Mouse (Mus musculus): ENCODE results near the gene Bcl6b. TPM values are rescaled to one million over a fixed set of nuclear protein-coding genes. Genes with fewer than 3 reads are reported as not detected.

Bcl6b gene
- polyA plus RNA-seq, 1 experiment from 2014 or later = 6.7 TPM

DNA sequence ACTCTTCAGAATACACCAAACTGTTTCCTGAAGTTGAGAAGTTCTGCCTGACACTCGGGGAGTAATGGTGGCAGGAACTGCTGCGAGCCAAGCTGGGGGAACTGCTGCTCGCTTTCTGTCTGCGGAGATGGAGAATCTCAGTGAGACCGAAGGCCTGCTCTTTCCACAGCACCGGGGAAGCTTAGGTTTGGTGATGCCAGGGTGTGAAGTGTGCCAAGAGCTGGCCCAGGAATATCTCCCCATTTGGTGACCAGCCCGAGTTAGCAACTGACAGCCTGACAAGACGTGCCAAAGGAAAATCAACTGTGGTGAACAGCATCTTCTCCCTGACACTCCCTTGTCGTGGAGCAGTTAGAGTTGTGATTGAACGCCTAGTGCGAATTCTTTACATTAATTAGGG, 51.3 kb downstream of the Bcl6b start:
- Histone ChIP-seq H3K4me2 (ENCODE audit: low read depth, low read length) (no peak overlapping the region), H3K27me3 (ENCODE audit: control insufficient read depth, insufficient read depth, low read length) (no peaks in the 10 kb centered on the region), H3K4me1 (ENCODE audit: control insufficient read depth, insufficient read depth, low read length) (no peaks in the 10 kb centered on the region), H3K36me3 (replicated peaks; ENCODE audit: control insufficient read depth, insufficient read depth, low read depth, low read length) (no peaks in the 10 kb centered on the region), H3K4me3 (ENCODE audit: low read depth, low read length) (no peak overlapping the region), H3K9ac (replicated peaks; ENCODE audit: low read length) (no peak overlapping the region), H3K9me3 (replicated peaks; ENCODE audit: control insufficient read depth, low read length) (no peaks in the 10 kb centered on the region), H3K27ac (replicated peaks; ENCODE audit: low read depth, low read length) (no peak overlapping the region)
- WGBS = 88% methylated on average over 11 of the region's 11 CpGs
- DNase-seq (ENCODE audit: low spot score) (no peak), ATAC-seq (replicated peaks; ENCODE audit: insufficient number of reproducible peaks, low FRiP score, low TSS enrichment, low read depth) (no peak)

DNA sequence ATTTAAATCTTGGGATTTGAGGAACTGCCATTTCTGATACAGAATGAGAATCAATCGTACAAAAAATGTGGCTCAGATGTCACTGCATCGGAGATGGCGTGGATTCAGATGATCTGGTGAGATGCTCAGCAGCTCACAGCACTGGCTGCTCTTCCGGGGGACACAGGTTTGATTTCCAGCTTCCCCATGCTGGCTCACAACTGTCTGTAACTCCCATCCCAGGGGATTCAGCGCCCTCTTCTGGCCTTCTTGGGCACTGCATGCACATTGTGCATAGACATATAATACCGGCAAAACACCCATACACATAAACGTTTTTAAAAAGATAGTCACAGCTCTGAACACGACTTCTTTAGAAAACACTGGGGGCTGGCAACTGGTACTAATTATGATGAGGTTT, 52.0 kb downstream of the Bcl6b start:
- no peaks in the 10 kb centered on the region for H3K36me3 ChIP-seq (replicated peaks; ENCODE audit: control insufficient read depth, insufficient read depth, low read depth, low read length)
- H3K4me1 ChIP-seq (ENCODE audit: control insufficient read depth, insufficient read depth, low read length) = no peaks in the 10 kb centered on the region
- no peak overlapping the region for H3K9ac ChIP-seq (replicated peaks; ENCODE audit: low read length)
- 74% methylated on average over 8 of the region's 8 CpGs for WGBS
- H3K27me3 ChIP-seq (ENCODE audit: control insufficient read depth, insufficient read depth, low read length) = no peaks in the 10 kb centered on the region
- no peaks in the 10 kb centered on the region for H3K9me3 ChIP-seq (replicated peaks; ENCODE audit: control insufficient read depth, low read length)
- H3K4me2 ChIP-seq (ENCODE audit: low read depth, low read length) = no peak overlapping the region
- ATAC-seq (replicated peaks; ENCODE audit: insufficient number of reproducible peaks, low FRiP score, low TSS enrichment, low read depth) (no peak), DNase-seq (ENCODE audit: low spot score) (no peak)
- H3K27ac ChIP-seq (replicated peaks; ENCODE audit: low read depth, low read length) = no peak overlapping the region
- no peak overlapping the region for H3K4me3 ChIP-seq (ENCODE audit: low read depth, low read length)

DNA sequence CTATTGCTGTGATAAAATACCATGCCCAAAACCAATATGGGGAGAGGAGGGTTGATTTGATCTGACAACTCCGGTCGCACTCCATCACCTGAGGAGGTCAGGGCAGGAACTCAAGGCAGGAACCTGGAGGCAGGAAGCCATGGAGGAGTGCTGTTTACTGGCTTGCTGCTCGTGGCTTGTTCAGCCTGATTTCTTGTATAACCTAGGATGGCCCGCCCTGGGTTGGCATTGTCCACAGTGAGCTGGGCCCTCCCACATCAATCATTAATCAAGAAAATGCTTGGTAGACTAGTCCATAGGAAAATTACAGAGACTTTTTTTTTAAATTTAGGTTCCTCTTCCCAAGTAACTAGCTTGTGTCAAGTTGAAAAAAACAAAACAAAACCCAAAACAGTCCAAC, 55.1 kb downstream of the Bcl6b start:
- ATAC-seq (replicated peaks; ENCODE audit: insufficient number of reproducible peaks, low FRiP score, low TSS enrichment, low read depth) = no peak
- H3K27ac ChIP-seq (replicated peaks; ENCODE audit: low read depth, low read length) = no peak overlapping the region
- H3K4me2 ChIP-seq (ENCODE audit: low read depth, low read length) = no peak overlapping the region

More for the DNA sequence above, 55.1 kb downstream of the Bcl6b start:
- H3K4me1 ChIP-seq (ENCODE audit: control insufficient read depth, insufficient read depth, low read length) = no peaks in the 10 kb centered on the region
- no peak overlapping the region for H3K9ac ChIP-seq (replicated peaks; ENCODE audit: low read length)
- no peaks in the 10 kb centered on the region for H3K9me3 ChIP-seq (replicated peaks; ENCODE audit: control insufficient read depth, low read length)
- DNase-seq (ENCODE audit: low spot score) = no peak
- 88% methylated on average over 4 of the region's 4 CpGs for WGBS
- no peaks in the 10 kb centered on the region for H3K36me3 ChIP-seq (replicated peaks; ENCODE audit: control insufficient read depth, insufficient read depth, low read depth, low read length)
- no peaks in the 10 kb centered on the region for H3K27me3 ChIP-seq (ENCODE audit: control insufficient read depth, insufficient read depth, low read length)
- H3K4me3 ChIP-seq (ENCODE audit: low read depth, low read length) = no peak overlapping the region

MicroRNAs within 50 kb of the gene (microRNA counts, 519-probe panel; counts per million panel counts)
- not detected for microRNA mmu-miR-195
- microRNA mmu-miR-497 = 1,888 counts per million, percentile 11 among the panel's probes with 10 or more counts

Small RNAs within 50 kb of the gene (microRNA-seq; reads per million reads assigned to microRNA genes)
- gene Mir195a (ENCODE audit: borderline number of aligned reads) = 772 reads per million, percentile 68 among the genes with 10 or more reads in this experiment
- gene Mir497 (ENCODE audit: borderline number of aligned reads) = not detected
- not detected for gene Mir497b (ENCODE audit: borderline number of aligned reads)

Other genes starting within 250 kb of the Bcl6b start
- gene Ctdnep1, start 248.6 kb downstream of the Bcl6b start, polyA plus RNA-seq (2014; fragmentation: Nextera tagmentation; extraction: Ambion mirVana) = 26.2 and 26.5 TPM in 2 replicates
- 156 and 157 TPM in 2 replicates for gene Elp5, start 247.3 kb downstream of the Bcl6b start, polyA plus RNA-seq (2014; fragmentation: Nextera tagmentation; extraction: Ambion mirVana)
- 474 and 509 TPM in 2 replicates for gene Gabarap, start 238.7 kb downstream of the Bcl6b start, polyA plus RNA-seq (2014; fragmentation: Nextera tagmentation; extraction: Ambion mirVana)
- 57.7 and 58.0 TPM in 2 replicates for gene Phf23, start 234.0 kb downstream of the Bcl6b start, polyA plus RNA-seq (2014; fragmentation: Nextera tagmentation; extraction: Ambion mirVana)
- 34.9 and 35.7 TPM in 2 replicates for gene Dvl2, start 229.2 kb downstream of the Bcl6b start, polyA plus RNA-seq (2014; fragmentation: Nextera tagmentation; extraction: Ambion mirVana)
- gene Acadvl, start 214.4 kb downstream of the Bcl6b start, polyA plus RNA-seq (2014; fragmentation: Nextera tagmentation; extraction: Ambion mirVana) = 54.2 and 57.6 TPM in 2 replicates
- 7.6 and 11.2 TPM in 2 replicates for gene Dlg4, start 212.9 kb downstream of the Bcl6b start, polyA plus RNA-seq (2014; fragmentation: Nextera tagmentation; extraction: Ambion mirVana)
- 0.46 and 0.95 TPM in 2 replicates for gene Asgr1, start 175.7 kb downstream of the Bcl6b start, polyA plus RNA-seq (2014; fragmentation: Nextera tagmentation; extraction: Ambion mirVana)
- not detected in 2 replicates for gene Asgr2, start 137.2 kb downstream of the Bcl6b start, polyA plus RNA-seq (2014; fragmentation: Nextera tagmentation; extraction: Ambion mirVana)
- 0.39 TPM in 1 of 2 replicates, not detected in the other for gene Mgl2, start 99.5 kb downstream of the Bcl6b start, polyA plus RNA-seq (2014; fragmentation: Nextera tagmentation; extraction: Ambion mirVana)
- gene Clec10a, start 73.6 kb downstream of the Bcl6b start, polyA plus RNA-seq (2014; fragmentation: Nextera tagmentation; extraction: Ambion mirVana) = 0.72 and 1.3 TPM in 2 replicates
- gene Slc16a11, start 17.0 kb downstream of the Bcl6b start, polyA plus RNA-seq (2014; fragmentation: Nextera tagmentation; extraction: Ambion mirVana) = 0.81 TPM in 1 of 2 replicates, not detected in the other
- gene Slc16a13, start 8.7 kb downstream of the Bcl6b start, polyA plus RNA-seq (2014; fragmentation: Nextera tagmentation; extraction: Ambion mirVana) = 8.5 and 13.4 TPM in 2 replicates
- 195 and 211 TPM in 2 replicates for gene 0610010K14Rik, start 8.1 kb upstream of the Bcl6b start, polyA plus RNA-seq (2014; fragmentation: Nextera tagmentation; extraction: Ambion mirVana)
- gene Gm21988, start 10.0 kb upstream of the Bcl6b start, polyA plus RNA-seq (2014; fragmentation: Nextera tagmentation; extraction: Ambion mirVana) = 7.5 and 9.1 TPM in 2 replicates
- 103 and 110 TPM in 2 replicates for gene Rnasek, start 10.0 kb upstream of the Bcl6b start, polyA plus RNA-seq (2014; fragmentation: Nextera tagmentation; extraction: Ambion mirVana)
- 3.2 and 4.1 TPM in 2 replicates for gene Alox12, start 25.6 kb upstream of the Bcl6b start, polyA plus RNA-seq (2014; fragmentation: Nextera tagmentation; extraction: Ambion mirVana)
- 0.14 and 0.43 TPM in 2 replicates for gene Alox12e, start 92.8 kb upstream of the Bcl6b start, polyA plus RNA-seq (2014; fragmentation: Nextera tagmentation; extraction: Ambion mirVana)
- 0.34 and 0.84 TPM in 2 replicates for gene Alox15, start 122.2 kb upstream of the Bcl6b start, polyA plus RNA-seq (2014; fragmentation: Nextera tagmentation; extraction: Ambion mirVana)
- gene Pelp1, start 180.2 kb upstream of the Bcl6b start, polyA plus RNA-seq (2014; fragmentation: Nextera tagmentation; extraction: Ambion mirVana) = 34.9 and 39.4 TPM in 2 replicates
- gene Arrb2, start 202.8 kb upstream of the Bcl6b start, polyA plus RNA-seq (2014; fragmentation: Nextera tagmentation; extraction: Ambion mirVana) = 21.4 and 24.1 TPM in 2 replicates
- 38.7 and 46.9 TPM in 2 replicates for gene Med11, start 222.1 kb upstream of the Bcl6b start, polyA plus RNA-seq (2014; fragmentation: Nextera tagmentation; extraction: Ambion mirVana)
- gene Zmynd15, start 229.6 kb upstream of the Bcl6b start, polyA plus RNA-seq (2014; fragmentation: Nextera tagmentation; extraction: Ambion mirVana) = 0.18 and 0.26 TPM in 2 replicates
- gene Cxcl16, start 230.2 kb upstream of the Bcl6b start, polyA plus RNA-seq (2014; fragmentation: Nextera tagmentation; extraction: Ambion mirVana) = 0.81 and 0.91 TPM in 2 replicates